Mouse (Mus musculus): ENCODE measurements at regions not wholly inside any gene's neighbourhood (a gene's known extent, or its start where the extent isn't known, plus 50 kb on each side); places are given as distances from the start of the nearest gene placed in this dataset.

- TF ChIP-seq CTCF (IDR thresholded peaks at IDR 0.05; ENCODE audit: insufficient read depth, low read depth, low read length) = no peak
- no peak for TF ChIP-seq POLR2A (IDR thresholded peaks at IDR 0.05; ENCODE audit: insufficient read depth, low read depth, low read length)
Measured at GRCm38 (mm10) chr10:56482156-56482716, 105.1 kb downstream of the Gja1 start.

Data from olfactory bulb, adult 2 months (tissue).